Mouse (Mus musculus): ENCODE measurements at regions not wholly inside any gene's neighbourhood (a gene's known extent, or its start where the extent isn't known, plus 50 kb on each side); places are given as distances from the start of the nearest gene placed in this dataset.

- TF ChIP-seq GATA1 (IDR thresholded peaks at IDR 0.05; ENCODE audit: low read length) (no peak), TAL1 (IDR thresholded peaks at IDR 0.05; ENCODE audit: low read length) (no peak)
These were observed 63.7 kb upstream of the Abca1 start for GRCm38 (mm10) chr4:53223379-53223778.

Data from erythroblast, embryonic 14.5 days (primary cell).